Mouse (Mus musculus) brain, embryonic 14.5 days (tissue): Measurements from ENCODE around the gene Ppp1r37.

Source experiments
- CTCF ChIP-seq: fragments of 200-500 bp; IDR thresholded peaks from 2 replicates; pipeline ENCODE4 v1.5.1; 2012; ENCODE audit warnings: inconsistent platforms, mild to moderate bottlenecking, moderate library complexity, borderline replicate concordance; ENCODE audit not compliant: insufficient read depth, insufficient read length; ENCODE audit errors: extremely low read depth
- POLR2A ChIP-seq: fragments of 200-500 bp; IDR thresholded peaks from 2 replicates; pipeline ENCODE4 v1.6.1; 2012; ENCODE audit warnings: mild to moderate bottlenecking, inconsistent platforms, borderline replicate concordance; ENCODE audit not compliant: poor library complexity, insufficient read depth, insufficient read length, severe bottlenecking; ENCODE audit errors: extremely low read depth

GRCm38 (mm10) chr7:19531077-19531476, 31.8 kb downstream of the Ppp1r37 start:
- TF ChIP-seq POLR2A (no peak), CTCF (no peak)
